Mouse (Mus musculus): Measurements from ENCODE around the gene Sec1. TPM values are rescaled to one million over a fixed set of nuclear protein-coding genes. Genes with fewer than 3 reads are reported as not detected.

Gene Sec1
- total RNA-seq (2023) = not detected

DNA sequence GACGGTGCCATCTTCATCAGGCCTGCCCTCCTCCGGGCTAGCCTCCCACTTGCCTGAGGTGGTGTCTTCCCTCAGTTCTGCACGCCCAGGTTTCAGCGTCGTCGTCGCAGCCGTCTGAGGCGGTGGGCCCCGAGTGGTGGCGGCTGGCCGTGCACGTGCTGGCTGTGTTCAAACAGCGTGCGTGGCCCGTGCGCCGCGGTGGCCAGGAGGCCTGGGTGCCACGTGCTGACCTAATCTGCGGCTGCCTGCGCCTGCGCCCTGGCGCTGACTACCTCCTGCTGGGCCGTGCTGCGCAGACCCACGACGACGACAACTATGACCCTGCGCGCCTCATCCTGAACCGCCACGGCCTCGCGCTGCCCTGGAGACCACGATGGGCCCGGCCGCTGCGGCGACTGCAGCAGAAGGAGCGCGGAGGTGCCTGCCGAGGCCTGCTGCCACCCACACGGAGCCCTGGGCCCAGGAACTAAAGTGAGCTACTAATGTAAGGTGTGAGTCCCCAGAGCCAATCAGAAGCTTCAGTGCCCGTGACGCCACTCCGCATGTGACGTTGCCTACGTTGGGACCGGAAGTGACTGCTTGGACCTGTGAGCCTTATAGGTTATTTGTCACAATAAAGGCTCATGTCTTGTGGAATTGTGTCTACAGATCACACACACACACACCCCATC is at the start of gene Sec1:
Gene Sec1, minus strand, starts transcription at position 482 of the 671 bp plus-strand sequence.

GRCm38 (mm10) chr7:45725713-45726112 is 31.5 kb upstream of the Sec1 start, which contains the start of gene Spaca4:
Gene Spaca4 (minus strand): TSS chr7:45725813.

GRCm38 (mm10) chr7:45720413-45721233 is 26.4 kb upstream of the Sec1 start, which contains the start of gene Fam83e:
Gene Fam83e (plus strand): TSS chr7:45721212.

GRCm38 (mm10) chr7:45717918-45718297 is 23.7 kb upstream of the Sec1 start, which contains the start of gene Sphk2:
Gene Sphk2 (minus strand): TSS chr7:45718002.

DNA sequence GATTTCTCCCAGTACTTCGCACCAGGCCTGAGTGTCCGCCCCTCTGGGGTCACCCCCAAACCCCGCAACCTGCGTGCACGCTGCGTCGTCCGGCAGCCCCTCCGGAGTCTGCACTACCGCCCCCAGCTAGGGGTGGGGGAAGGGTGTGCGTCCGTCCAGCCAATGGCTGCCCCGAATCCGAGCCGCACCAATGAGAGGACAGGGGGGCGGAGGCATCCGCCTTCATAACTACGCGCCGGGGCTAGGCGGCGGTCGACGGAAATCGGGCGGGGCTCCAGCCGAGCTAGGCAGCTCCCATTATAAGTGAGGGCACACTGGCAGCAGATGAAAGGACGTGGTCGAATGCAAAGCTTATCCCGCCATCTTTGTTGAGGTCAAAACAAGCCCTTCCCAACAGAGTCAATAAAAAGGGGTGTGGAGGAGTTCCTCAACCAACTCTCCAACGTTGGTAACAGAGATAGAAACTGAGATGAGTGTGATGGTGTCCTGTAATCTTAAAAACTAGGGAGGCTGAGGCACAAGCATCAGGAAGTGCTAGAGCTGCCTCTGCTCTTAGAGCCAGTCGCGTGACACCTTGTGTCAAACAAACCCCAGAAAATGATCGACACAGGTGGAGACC is 21.0 kb upstream of the Sec1 start, which contains the start of gene Rpl18:
Gene Rpl18, plus strand, starts transcription at position 368 of the 619 bp plus-strand sequence.

GRCm38 (mm10) chr7:45704730-45705442 is 10.7 kb upstream of the Sec1 start, which contains the start of gene Dbp:
Gene Dbp (plus strand): TSS chr7:45705088.

GRCm38 (mm10) chr7:45699523-45700141 is 5.4 kb upstream of the Sec1 start, which contains the start of gene Car11:
Gene Car11 (plus strand): TSS chr7:45699843.

GRCm38 (mm10) chr7:45683396-45684050 is 10.7 kb downstream of the Sec1 start, which contains the start of gene Ntn5:
Gene Ntn5 (plus strand): TSS chr7:45684022.

GRCm38 (mm10) chr7:45666161-45666560 is 28.0 kb downstream of the Sec1 start, which contains the start of gene Fut2:
Gene Fut2 (minus strand): TSS chr7:45666394.

GRCm38 (mm10) chr7:45639561-45640027 is 54.6 kb downstream of the Sec1 start, which contains the start of gene Mamstr:
Gene Mamstr (plus strand): TSS chr7:45639977.

Other genes starting within 250 kb of the Sec1 start
- gene Ftl1, start 234.5 kb downstream of the Sec1 start, total RNA-seq (2023) = 649 TPM
- gene Bax, start 227.5 kb downstream of the Sec1 start, total RNA-seq (2023) = 78.4 TPM
- gene Tulp2, start 212.5 kb downstream of the Sec1 start, total RNA-seq (2023) = not detected
- gene Gm45808, start 207.6 kb downstream of the Sec1 start, total RNA-seq (2023) = not detected
- gene Dhdh, start 205.6 kb downstream of the Sec1 start, total RNA-seq (2023) = 1.8 TPM
- 61.9 TPM for gene Nucb1, start 184.0 kb downstream of the Sec1 start, total RNA-seq (2023)
- gene Ppp1r15a, start 168.1 kb downstream of the Sec1 start, total RNA-seq (2023) = 681 TPM
- 1.2 TPM for gene Plekha4, start 168.1 kb downstream of the Sec1 start, total RNA-seq (2023)
- not detected for gene Hsd17b14, start 139.5 kb downstream of the Sec1 start, total RNA-seq (2023)
- 65.6 TPM for gene Bcat2, start 124.2 kb downstream of the Sec1 start, total RNA-seq (2023)
- gene Fgf21, start 78.9 kb downstream of the Sec1 start, total RNA-seq (2023) = not detected
- gene Fut1, start 77.1 kb downstream of the Sec1 start, total RNA-seq (2023) = not detected
- gene Izumo1, start 72.6 kb downstream of the Sec1 start, total RNA-seq (2023) = not detected
- 0.73 TPM for gene Rasip1, start 66.9 kb downstream of the Sec1 start, total RNA-seq (2023)
- gene Mamstr, start 54.4 kb downstream of the Sec1 start, total RNA-seq (2023) = not detected
- gene Fut2, start 28.0 kb downstream of the Sec1 start, total RNA-seq (2023) = not detected
- not detected for gene Ntn5, start 10.4 kb downstream of the Sec1 start, total RNA-seq (2023)
- 8.1 TPM for gene Car11, start 5.4 kb upstream of the Sec1 start, total RNA-seq (2023)
- gene Dbp, start 10.7 kb upstream of the Sec1 start, total RNA-seq (2023) = 29.5 TPM
- 2,694 TPM for gene Rpl18, start 21.1 kb upstream of the Sec1 start, total RNA-seq (2023)
- 21.3 TPM for gene Sphk2, start 23.6 kb upstream of the Sec1 start, total RNA-seq (2023)
- 1.5 TPM for gene Fam83e, start 26.8 kb upstream of the Sec1 start, total RNA-seq (2023)
- not detected for gene Spaca4, start 31.4 kb upstream of the Sec1 start, total RNA-seq (2023)
- gene Lmtk3, start 89.3 kb upstream of the Sec1 start, total RNA-seq (2023) = 0.82 TPM
- gene Sult2b1, start 90.3 kb upstream of the Sec1 start, total RNA-seq (2023) = 5.2 TPM
- gene Cyth2, start 120.2 kb upstream of the Sec1 start, total RNA-seq (2023) = 137 TPM
- gene Kcnj14, start 130.4 kb upstream of the Sec1 start, total RNA-seq (2023) = 1.5 TPM
- 29.9 TPM for gene Grwd1, start 136.5 kb upstream of the Sec1 start, total RNA-seq (2023)
- 38.2 TPM for gene Kdelr1, start 178.4 kb upstream of the Sec1 start, total RNA-seq (2023)
- 0.76 TPM for gene Grin2d, start 184.0 kb upstream of the Sec1 start, total RNA-seq (2023)
- gene Syngr4, start 202.3 kb upstream of the Sec1 start, total RNA-seq (2023) = not detected
- 9.1 TPM for gene Tmem143, start 202.5 kb upstream of the Sec1 start, total RNA-seq (2023)
- gene Emp3, start 227.0 kb upstream of the Sec1 start, total RNA-seq (2023) = 269 TPM
- gene Ccdc114, start 229.7 kb upstream of the Sec1 start, total RNA-seq (2023) = 2.6 TPM

Data from CD4-positive naive resting alpha-beta T cell, adult 76 days (primary cell).